Comparison of ENCODE assay signal across 26 mouse cellular contexts in genomic region chr12:104827721-104828120, GRCm38 (mm10). TPM values are rescaled to one million over a fixed set of nuclear protein-coding genes. Genes with fewer than 3 reads are reported as not detected.
DNase-seq lines count a peak whose midpoint lies in the region; ATAC-seq and TF ChIP-seq lines count a peak whose summit lies in the region.
"Had no signal": no experiment of that assay in that cellular context is flagged by ENCODE, and none has a peak within 500 bp of the region (broad histone marks: within the 10 kb centered on the region; RNA-seq: fewer than 3 reads in every experiment).

No protein-coding gene starts in this region.

- WGBS in lung, embryonic 14.5 days = 39% methylated on average over 6 of the region's 6 CpGs
- 48% methylated on average over 6 of the region's 6 CpGs for WGBS in lung, postnatal 0 days
- WGBS in forebrain, postnatal 0 days = 22% methylated on average over 6 of the region's 6 CpGs

- no peak overlapping the region for H3K4me3 ChIP-seq in gastrocnemius, adult 2 months
- H3K4me3 ChIP-seq in lung, embryonic 14.5 days (ENCODE audit: low read depth, low read length) = no peak overlapping the region
- no peak overlapping the region for H3K4me3 ChIP-seq in lung, postnatal 0 days (ENCODE audit: low read depth, low read length)
- H3K4me3 ChIP-seq in forebrain, postnatal 0 days (ENCODE audit: low read depth, low read length) = no peak overlapping the region
- H3K4me3 ChIP-seq: embryonic facial prominence, embryonic 10.5 days; heart, adult 2 months; heart, embryonic 15.5 days; hindbrain, embryonic 15.5 days; left cerebral cortex, adult 2 months; limb, embryonic 10.5 days; liver, embryonic 12.5 days had no signal

- no peak overlapping the region for H3K9ac ChIP-seq in lung, embryonic 14.5 days
- H3K9ac ChIP-seq in lung, postnatal 0 days (replicated peaks; ENCODE audit: low read depth) = no peak overlapping the region
- H3K9ac ChIP-seq in forebrain, postnatal 0 days = no peak overlapping the region
- H3K9ac ChIP-seq: heart, embryonic 15.5 days; hindbrain, embryonic 15.5 days; liver, embryonic 12.5 days had no signal

- 0 out of 2 replicates have a peak overlapping the region, but pooled peaks have one; percentile 79 for H3K27ac ChIP-seq in gastrocnemius, adult 2 months
- no peak overlapping the region for H3K27ac ChIP-seq in lung, embryonic 14.5 days (ENCODE audit: low read depth)
- no peak overlapping the region for H3K27ac ChIP-seq in lung, postnatal 0 days (ENCODE audit: low read length)
- H3K27ac ChIP-seq in forebrain, postnatal 0 days (ENCODE audit: low read depth, low read length) = no peak overlapping the region
- H3K27ac ChIP-seq: embryonic facial prominence, embryonic 10.5 days; heart, adult 2 months; heart, embryonic 15.5 days; hindbrain, embryonic 15.5 days; kidney, postnatal 0 days; left cerebral cortex, adult 2 months; liver, embryonic 12.5 days had no signal

- TF ChIP-seq CTCF in gastrocnemius, adult 2 months (IDR thresholded peaks at IDR 0.05) = no peak
- no peak for TF ChIP-seq CTCF in lung, embryonic 14.5 days (IDR thresholded peaks at IDR 0.05; ENCODE audit: low read depth)
- no peak for TF ChIP-seq CTCF in lung, postnatal 0 days (IDR thresholded peaks at IDR 0.05)
- no peak for TF ChIP-seq CTCF in brain, embryonic 14.5 days (IDR thresholded peaks at IDR 0.05; ENCODE audit: borderline replicate concordance, extremely low read depth, insufficient read depth, insufficient read length)
- no peak for TF ChIP-seq CTCF in forebrain, postnatal 0 days (IDR thresholded peaks at IDR 0.05; ENCODE audit: low read depth)

- no peak for DNase-seq in gastrocnemius, adult 2 months
- DNase-seq in gastrocnemius, postnatal 25 days = no peak
- DNase-seq in lung, embryonic 14.5 days = peak; percentile 37
- no peak for DNase-seq in lung, postnatal 0 days (ENCODE audit: low spot score)
- peak; percentile 85 for DNase-seq in brain, embryonic 14.5 days (ENCODE audit: low read depth)
- DNase-seq in forebrain, postnatal 0 days = no peak
- DNase-seq in adrenal gland, postnatal 10 days = no peak
- no peak for DNase-seq in heart, adult 8-10 months (ENCODE audit: low spot score)
- DNase-seq: adrenal gland, postnatal 25 days; cerebellum, adult 11-12 months; cerebellum, postnatal 14 days; gastrocnemius, postnatal 14 days; heart, adult 2 months; heart, postnatal 4 days; lung, adult 2 months; lung, postnatal 4 days; thymus, postnatal 36 days had no signal

- ATAC-seq in lung, embryonic 14.5 days (ENCODE audit: insufficient read depth) = no peak
- ATAC-seq in lung, postnatal 0 days = no peak
- peak; percentile 33; the same call in 1 of the 2 replicates for ATAC-seq in forebrain, postnatal 0 days
- ATAC-seq: intestine, postnatal 0 days; liver, embryonic 12.5 days had no signal

- no peaks in the 10 kb centered on the region for H3K27me3 ChIP-seq in lung, embryonic 14.5 days (ENCODE audit: insufficient read depth, low read length)
- no peaks in the 10 kb centered on the region for H3K27me3 ChIP-seq in lung, postnatal 0 days (replicated peaks; ENCODE audit: insufficient read depth, low read length)
- H3K27me3 ChIP-seq in forebrain, postnatal 0 days (ENCODE audit: insufficient read depth, low read length) = no peaks in the 10 kb centered on the region
- H3K27me3 ChIP-seq: heart, embryonic 15.5 days; hindbrain, embryonic 15.5 days had no signal

- H3K4me1 ChIP-seq in lung, embryonic 14.5 days (ENCODE audit: insufficient read depth) = peaks cover 18% of the 10 kb centered on the region
- peaks cover 15% of the 10 kb centered on the region; the same call in 1 of the 2 replicates for H3K4me1 ChIP-seq in lung, postnatal 0 days (ENCODE audit: insufficient read depth, low read depth, low read length)
- H3K4me1 ChIP-seq in forebrain, postnatal 0 days (ENCODE audit: insufficient read depth) = no peaks in the 10 kb centered on the region

- TF ChIP-seq EP300 in lung, postnatal 0 days (IDR thresholded peaks at IDR 0.05) = no peak

- H3K36me3 ChIP-seq in lung, embryonic 14.5 days (ENCODE audit: insufficient read depth) = no peaks in the 10 kb centered on the region
- no peaks in the 10 kb centered on the region for H3K36me3 ChIP-seq in lung, postnatal 0 days (ENCODE audit: insufficient read depth, low read length)
- H3K36me3 ChIP-seq in forebrain, postnatal 0 days (ENCODE audit: insufficient read depth) = no peaks in the 10 kb centered on the region
- H3K36me3 ChIP-seq: embryonic facial prominence, embryonic 10.5 days; G1E; heart, embryonic 15.5 days; hindbrain, embryonic 15.5 days; limb, embryonic 10.5 days; liver, embryonic 12.5 days had no signal

- no peak overlapping the region for H3K4me2 ChIP-seq in lung, embryonic 14.5 days
- H3K4me2 ChIP-seq in lung, postnatal 0 days (replicated peaks; ENCODE audit: low read depth, low read length) = no peak overlapping the region
- H3K4me2 ChIP-seq in forebrain, postnatal 0 days (ENCODE audit: low read depth) = no peak overlapping the region
- H3K4me2 ChIP-seq: heart, embryonic 15.5 days; hindbrain, embryonic 15.5 days; liver, embryonic 12.5 days had no signal

- no peaks in the 10 kb centered on the region for H3K9me3 ChIP-seq in lung, embryonic 14.5 days (ENCODE audit: low read depth, low read length)
- no peaks in the 10 kb centered on the region for H3K9me3 ChIP-seq in lung, postnatal 0 days (ENCODE audit: low read length)
- no peaks in the 10 kb centered on the region for H3K9me3 ChIP-seq in forebrain, postnatal 0 days (ENCODE audit: low read length)
- H3K9me3 ChIP-seq: embryonic facial prominence, embryonic 10.5 days; heart, embryonic 15.5 days; hindbrain, embryonic 15.5 days; limb, embryonic 10.5 days; liver, embryonic 12.5 days had no signal

- intact Hi-C loops in gastrocnemius, adult 2 months (cut with DNase I) = no loop called here

- no peak for TF ChIP-seq POLR2A in brain, embryonic 14.5 days (IDR thresholded peaks at IDR 0.05; ENCODE audit: borderline replicate concordance, extremely low read depth, insufficient read depth, insufficient read length, poor library complexity, severe bottlenecking)

RNA-seq across cellular contexts. Expression of gene Clmn, which starts 37.2 kb away (rescaled TPM):
- 1 to 10 TPM; 2.6 to 3.2 TPM for total RNA-seq in gastrocnemius, adult 2 months (2021)
- total RNA-seq in gastrocnemius, postnatal 25 days (2021) = 1 to 10 TPM; 2.6 to 4.2 TPM
- 2.1 and 2.8 TPM in 2 replicates for polyA plus RNA-seq in lung, embryonic 14.5 days (2014; fragmentation: Nextera tagmentation; extraction: Ambion mirVana)
- 2.0 and 2.5 TPM in 2 replicates for polyA plus RNA-seq in lung, postnatal 0 days (2015; fragmentation: Nextera tagmentation; extraction: Ambion mirVana)
- polyA plus RNA-seq in brain, embryonic 14.5 days (2012; rRNA removed) = 2.1 and 3.2 TPM in 2 replicates
- 1.8 and 2.0 TPM in 2 replicates for total RNA-seq in forebrain, postnatal 0 days (2014; rRNA removed)
- polyA plus RNA-seq in forebrain, postnatal 0 days (2015; fragmentation: Nextera tagmentation; extraction: Ambion mirVana) = 1.2 and 1.8 TPM in 2 replicates
- total RNA-seq in adrenal gland, postnatal 10 days (2021) = 10 to 100 TPM; 14.4 to 18.3 TPM
- 1 to 10 TPM; 1.8 to 2.4 (median 2.1) TPM for total RNA-seq in heart, adult 8-10 months (2022)
- polyA plus RNA-seq: G1E had no signal

Comparison
In these comparisons a context has a peak if more than half of its experiments do, and no peak if none do; other contexts are left out.
1. DNase-seq: peak in lung, embryonic 14.5 days (single experiment) and brain, embryonic 14.5 days (single experiment); none in gastrocnemius, adult 2 months (single experiment), gastrocnemius, postnatal 25 days (single experiment), lung, postnatal 0 days (single experiment), forebrain, postnatal 0 days (single experiment), adrenal gland, postnatal 10 days (single experiment) and heart, adult 8-10 months (single experiment).